Mouse (Mus musculus) limb, embryonic 12.5 days (tissue): ENCODE data around the gene Paf1. TPM values are rescaled to one million over a fixed set of nuclear protein-coding genes. Genes with fewer than 3 reads are reported as not detected.
"Not testable (repeated sequence)": the region's sequence is repeated elsewhere in the genome, so short reads cannot be mapped to it uniquely, and the experiment has no call there.

ENCODE experiments used
- ATAC-seq: fragments of 200-750 bp; cut with Nextera tagmentation; 2 replicates; pipeline ENCODE4 v1.8.0; 2017; ENCODE audit warnings: low read depth, moderate TSS enrichment; ENCODE audit not compliant: insufficient number of reproducible peaks, insufficient read depth, low FRiP score, low TSS enrichment
- H3K27ac ChIP-seq: fragments of 300-500 bp; sonication (generic); 2 replicates; pipeline ENCODE4 v1.5.1; 2016; ENCODE audit warnings: mild to moderate bottlenecking, moderate library complexity
- H3K27me3 ChIP-seq: fragments of 300-500 bp; sonication (generic); 2 replicates; pipeline ENCODE4 v1.6.1; 2016; ENCODE audit warnings: mild to moderate bottlenecking, moderate library complexity
- H3K36me3 ChIP-seq: fragments of 300-500 bp; sonication (generic); 2 replicates; pipeline ENCODE4 v1.6.1; 2016; ENCODE audit warnings: mild to moderate bottlenecking, moderate library complexity
- H3K4me1 ChIP-seq: fragments of 300-500 bp; sonication (generic); replicated peaks from 2 replicates; pipeline ENCODE4 v1.6.1; 2016
- H3K4me2 ChIP-seq: fragments of 300-500 bp; sonication (generic); 2 replicates; pipeline ENCODE4 v1.6.1; 2016; ENCODE audit warnings: mild to moderate bottlenecking, moderate library complexity
- H3K4me3 ChIP-seq: fragments of 300-500 bp; sonication (generic); replicated peaks from 2 replicates; pipeline ENCODE4 v1.5.1; 2016; ENCODE audit warnings: mild to moderate bottlenecking
- H3K9ac ChIP-seq: fragments of 300-500 bp; sonication (generic); replicated peaks from 2 replicates; pipeline ENCODE4 v1.6.1; 2016; ENCODE audit warnings: mild to moderate bottlenecking, moderate library complexity
- H3K9me3 ChIP-seq: fragments of 300-500 bp; sonication (generic); 2 replicates; pipeline ENCODE4 v1.6.1; 2016; ENCODE audit warnings: mild to moderate bottlenecking, moderate library complexity
- WGBS: fragments of 180-500 bp; shearing (Covaris S2); methylation state at CpG from one replicate; pipeline ENCODE4 v1.1.7; 2016; 5-methylcytosine and 5-hydroxymethylcytosine counted together
- polyA plus RNA-seq: library from polyadenylated mRNA; unstranded; fragments of >200 nt; fragmentation: Nextera tagmentation; extraction: Ambion mirVana; gene quantifications from 2 replicates; pipeline ENCODE4 v1.2.1, GENCODE M21; 2016

The Paf1 gene
- polyA plus RNA-seq, 1 experiment from 2014 or later = 86.8 TPM

- Histone ChIP-seq H3K27ac (peak overlapping the region; percentile 54; the same call in 1 of the 2 replicates), H3K9me3 (no peaks in the 10 kb centered on the region), H3K4me1 (peaks cover 25% of the 10 kb centered on the region), H3K4me2 (no peak overlapping the region), H3K4me3 (no peak overlapping the region), H3K36me3 (peaks cover 54% of the 10 kb centered on the region), H3K27me3 (no peaks in the 10 kb centered on the region), H3K9ac (no peak overlapping the region)
- 6% methylated on average over 4 of the region's 4 CpGs for WGBS
- ATAC-seq = peak; percentile 50; the same call in 1 of the 2 replicates
These were observed 6.3 kb upstream of the Paf1 start for GRCm38 (mm10) chr7:28386462-28386861.

GRCm38 (mm10) chr7:28386877-28387276 is 5.9 kb upstream of the Paf1 start:
- H3K9ac ChIP-seq, H3K4me2 ChIP-seq, ATAC-seq, H3K9me3 ChIP-seq, H3K4me3 ChIP-seq, H3K27me3 ChIP-seq, H3K27ac ChIP-seq: not testable (repeated sequence)
- 76% methylated on average over 6 of the region's 6 CpGs for WGBS
- Histone ChIP-seq H3K4me1 (peaks cover 25% of the 10 kb centered on the region), H3K36me3 (peaks cover 54% of the 10 kb centered on the region)

DNA sequence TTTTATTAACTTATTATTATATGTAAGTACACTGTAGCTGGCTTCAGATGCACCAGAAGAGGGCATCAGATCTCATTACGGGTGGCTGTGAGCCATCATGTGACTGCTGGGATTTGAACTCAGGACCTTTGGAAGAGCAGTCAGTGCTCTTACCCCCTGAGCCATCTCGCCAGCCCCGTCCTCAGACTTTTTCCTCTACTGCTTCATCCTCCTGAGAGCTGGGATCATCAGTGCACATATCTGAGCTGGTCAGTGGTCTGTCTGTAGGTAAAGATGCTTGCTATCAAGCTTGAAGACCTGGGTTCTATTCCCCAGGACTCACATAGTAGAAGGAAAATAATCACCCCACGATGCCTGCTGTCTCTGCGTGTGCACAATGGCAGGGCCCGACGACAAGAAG is 5.4 kb upstream of the Paf1 start:
- ATAC-seq, H3K9ac ChIP-seq, H3K27me3 ChIP-seq, H3K4me3 ChIP-seq, H3K9me3 ChIP-seq, H3K27ac ChIP-seq, H3K4me2 ChIP-seq: not testable (repeated sequence)
- H3K4me1 ChIP-seq = peaks cover 20% of the 10 kb centered on the region
- peaks cover 54% of the 10 kb centered on the region for H3K36me3 ChIP-seq
- 92% methylated on average over 7 of the region's 7 CpGs for WGBS

- no peak overlapping the region for H3K4me3 ChIP-seq
- H3K9ac ChIP-seq = no peak overlapping the region
- H3K27me3 ChIP-seq = no peaks in the 10 kb centered on the region
- 96% methylated on average over 3 of the region's 3 CpGs for WGBS
- H3K36me3 ChIP-seq = peaks cover 59% of the 10 kb centered on the region
- H3K4me1 ChIP-seq = peaks cover 21% of the 10 kb centered on the region
- H3K4me2 ChIP-seq = no peak overlapping the region
- ATAC-seq = no peak
- H3K9me3 ChIP-seq = no peaks in the 10 kb centered on the region
- H3K27ac ChIP-seq = no peak overlapping the region
These were observed 2.4 kb upstream of the Paf1 start for GRCm38 (mm10) chr7:28390331-28390730.

- H3K9me3 ChIP-seq = no peaks in the 10 kb centered on the region
- ATAC-seq = no peak
- H3K9ac ChIP-seq = peak overlapping the region; percentile 84
- WGBS = 6% methylated on average over 22 of the region's 22 CpGs
- peak overlapping the region; percentile 83 for H3K27ac ChIP-seq
- H3K4me1 ChIP-seq = peaks cover 17% of the 10 kb centered on the region
- peaks cover 65% of the 10 kb centered on the region for H3K36me3 ChIP-seq
- peak overlapping the region; percentile 96 for H3K4me2 ChIP-seq
- peak overlapping the region; percentile 92 for H3K4me3 ChIP-seq
- H3K27me3 ChIP-seq = no peaks in the 10 kb centered on the region
These were observed 661 bp downstream of the Paf1 start for GRCm38 (mm10) chr7:28393272-28393951.

- no peak for ATAC-seq
- no peak overlapping the region for H3K4me3 ChIP-seq
- no peak overlapping the region for H3K27ac ChIP-seq
- H3K4me2 ChIP-seq = no peak overlapping the region
- 92% methylated on average over 4 of the region's 4 CpGs for WGBS
- no peak overlapping the region for H3K9ac ChIP-seq
- no peaks in the 10 kb centered on the region for H3K9me3 ChIP-seq
- H3K4me1 ChIP-seq = peaks cover 17% of the 10 kb centered on the region
- H3K27me3 ChIP-seq = no peaks in the 10 kb centered on the region
- H3K36me3 ChIP-seq = peaks cover 65% of the 10 kb centered on the region
These were observed 2.7 kb downstream of the Paf1 start for GRCm38 (mm10) chr7:28395425-28395824.

DNA sequence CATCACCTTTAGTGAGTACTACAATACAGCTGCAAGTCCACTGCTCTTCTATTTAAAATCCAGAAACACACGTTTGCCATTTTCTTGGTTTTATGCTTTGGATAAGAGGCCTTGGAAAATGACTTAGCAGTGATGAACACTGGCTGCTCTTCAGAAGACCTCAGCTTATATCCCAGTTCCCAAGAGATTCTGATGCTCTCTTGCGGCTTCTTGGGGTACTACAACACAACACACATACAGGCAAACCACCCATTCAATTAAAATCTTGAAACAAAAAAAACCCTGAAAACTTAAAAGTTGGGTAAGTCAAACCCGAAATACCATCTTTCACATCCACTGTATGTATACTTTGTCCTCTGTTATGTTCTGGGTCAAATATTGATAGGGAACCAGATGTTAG is 5.2 kb downstream of the Paf1 start:
- no peak overlapping the region for H3K9ac ChIP-seq
- 66% methylated on average over 3 of the region's 3 CpGs for WGBS
- H3K4me1 ChIP-seq = peaks cover 10% of the 10 kb centered on the region
- H3K9me3 ChIP-seq = no peaks in the 10 kb centered on the region
- no peaks in the 10 kb centered on the region for H3K27me3 ChIP-seq
- H3K27ac ChIP-seq = no peak overlapping the region
- peaks cover 84% of the 10 kb centered on the region for H3K36me3 ChIP-seq
- no peak overlapping the region for H3K4me3 ChIP-seq
- H3K4me2 ChIP-seq = no peak overlapping the region
- ATAC-seq = no peak

DNA sequence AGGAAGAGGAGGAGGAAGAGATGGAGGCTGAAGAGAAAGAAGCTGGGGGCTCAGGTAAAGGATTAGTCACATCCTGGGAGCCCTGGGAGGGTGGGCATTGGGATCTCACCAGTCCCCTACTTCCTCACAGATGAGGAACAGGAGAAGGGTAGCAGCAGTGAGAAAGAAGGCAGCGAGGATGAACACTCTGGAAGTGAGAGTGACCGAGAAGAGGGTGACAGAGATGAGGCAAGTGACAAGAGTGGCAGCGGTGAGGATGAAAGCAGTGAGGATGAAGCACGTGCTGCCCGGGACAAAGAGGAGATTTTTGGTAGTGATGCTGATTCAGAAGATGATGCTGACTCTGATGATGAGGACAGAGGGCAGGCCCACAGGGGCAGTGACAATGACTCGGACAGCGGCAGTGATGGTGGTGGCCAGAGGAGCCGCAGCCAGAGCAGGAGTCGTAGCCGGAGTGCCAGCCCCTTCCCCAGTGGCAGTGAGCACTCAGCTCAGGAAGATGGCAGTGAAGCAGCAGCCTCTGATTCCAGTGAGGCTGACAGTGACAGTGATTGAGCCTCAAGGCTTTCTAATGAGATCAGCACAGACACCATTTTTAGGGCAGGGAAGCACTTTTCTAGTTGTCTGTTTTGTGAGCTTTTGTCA is 6.1 kb downstream of the Paf1 start:
- Histone ChIP-seq H3K4me1 (peaks cover 5% of the 10 kb centered on the region), H3K4me3 (no peak overlapping the region), H3K27ac (no peak overlapping the region), H3K4me2 (no peak overlapping the region), H3K36me3 (peaks cover 92% of the 10 kb centered on the region), H3K9ac (no peak overlapping the region), H3K9me3 (no peaks in the 10 kb centered on the region), H3K27me3 (no peaks in the 10 kb centered on the region)
- no peak for ATAC-seq
- WGBS = 90% methylated on average over 10 of the region's 10 CpGs

- Histone ChIP-seq H3K27me3 (no peaks in the 10 kb centered on the region), H3K27ac (no peak overlapping the region), H3K4me1 (no peaks in the 10 kb centered on the region), H3K9me3 (no peaks in the 10 kb centered on the region), H3K36me3 (peaks cover 97% of the 10 kb centered on the region), H3K9ac (no peak overlapping the region), H3K4me2 (no peak overlapping the region), H3K4me3 (no peak overlapping the region)
- WGBS = 100% methylated on average over 1 of the region's 1 CpGs
- ATAC-seq = no peak
These were observed 8.3 kb downstream of the Paf1 start for GRCm38 (mm10) chr7:28401030-28401429.

DNA sequence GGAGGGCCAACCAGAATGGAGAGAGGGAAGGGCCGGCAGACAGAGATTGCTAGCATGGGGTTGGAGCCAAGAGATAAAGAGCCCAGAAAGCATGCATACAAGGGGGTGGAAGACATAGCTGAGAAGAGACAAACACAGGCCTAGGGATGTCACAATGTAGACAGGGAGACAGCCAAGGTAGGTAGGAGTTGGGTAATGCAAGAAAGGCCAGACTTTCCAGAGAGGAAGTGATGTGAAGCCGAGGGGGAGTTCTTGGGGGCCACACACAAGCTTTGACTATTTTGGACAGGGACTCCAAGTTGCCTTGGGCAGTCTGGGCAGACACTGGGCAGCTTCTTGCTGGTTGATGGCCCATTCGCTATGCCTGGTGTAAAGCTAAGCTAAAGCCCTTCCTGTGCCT is 9.2 kb downstream of the Paf1 start:
- H3K27me3 ChIP-seq = no peaks in the 10 kb centered on the region
- ATAC-seq = no peak
- H3K27ac ChIP-seq = no peak overlapping the region
- peaks cover 97% of the 10 kb centered on the region for H3K36me3 ChIP-seq
- H3K4me2 ChIP-seq = no peak overlapping the region
- no peaks in the 10 kb centered on the region for H3K4me1 ChIP-seq
- H3K9me3 ChIP-seq = no peaks in the 10 kb centered on the region
- 0 out of 2 replicates have a peak overlapping the region, but pooled peaks have one; percentile 18 for H3K9ac ChIP-seq
- no peak overlapping the region for H3K4me3 ChIP-seq
- WGBS = 81% methylated on average over 3 of the region's 3 CpGs

GRCm38 (mm10) chr7:28410841-28411475 is 18.2 kb downstream of the Paf1 start:
- 91% methylated on average over 3 of the region's 3 CpGs for WGBS
- Histone ChIP-seq H3K36me3 (peaks cover 98% of the 10 kb centered on the region), H3K4me1 (no peaks in the 10 kb centered on the region), H3K4me3 (no peak overlapping the region), H3K27ac (no peak overlapping the region), H3K27me3 (no peaks in the 10 kb centered on the region), H3K9ac (no peak overlapping the region), H3K9me3 (no peaks in the 10 kb centered on the region), H3K4me2 (no peak overlapping the region)
- no peak for ATAC-seq
